Mouse (Mus musculus): Measurements from ENCODE around the gene Abhd17b.

Gene Abhd17b

GRCm38 (mm10) chr19:21733176-21733575 lies 80.2 kb downstream of the Abhd17b start:
- DNase-seq, result no peak

GRCm38 (mm10) chr19:21734112-21734511 lies 81.1 kb downstream of the Abhd17b start:
- DNase-seq, result no peak
